Mouse (Mus musculus) embryonic facial prominence, embryonic 11.5 days (tissue): ENCODE measurements at regions not wholly inside any gene's neighbourhood (a gene's known extent, or its start where the extent isn't known, plus 50 kb on each side); places are given as distances from the start of the nearest gene placed in this dataset.

Experiments
- ATAC-seq: fragments of 200-750 bp; cut with Nextera tagmentation; replicated peaks from 2 replicates; pipeline ENCODE4 v1.8.0; 2017; ENCODE audit warnings: low read depth; ENCODE audit not compliant: insufficient number of reproducible peaks, low FRiP score, low TSS enrichment
- DNase-seq: peaks from one replicate; pipeline ENCODE4 v3.0.0-alpha.2; 2015; ENCODE audit warnings: low spot score
- H3K27ac ChIP-seq: fragments of 300-500 bp; sonication (generic); replicated peaks from 2 replicates; pipeline ENCODE4 v1.5.1; 2014; ENCODE audit warnings: mild to moderate bottlenecking, low read depth, low read length, control low read depth
- H3K27me3 ChIP-seq: fragments of 300-500 bp; sonication (generic); 2 replicates; pipeline ENCODE4 v1.6.1; 2014; ENCODE audit warnings: mild to moderate bottlenecking, low read length, moderate library complexity, mixed read lengths; ENCODE audit not compliant: control insufficient read depth, insufficient read depth
- H3K36me3 ChIP-seq: fragments of 300-500 bp; sonication (generic); replicated peaks from 2 replicates; pipeline ENCODE4 v1.6.1; 2014; ENCODE audit warnings: low read depth, mild to moderate bottlenecking, low read length, moderate library complexity, mixed read lengths; ENCODE audit not compliant: control insufficient read depth, insufficient read depth
- H3K4me1 ChIP-seq: fragments of 300-500 bp; sonication (generic); 2 replicates; pipeline ENCODE4 v1.6.1; 2014; ENCODE audit warnings: low read length, mixed read lengths; ENCODE audit not compliant: control insufficient read depth, insufficient read depth
- H3K4me2 ChIP-seq: fragments of 300-500 bp; sonication (generic); 2 replicates; pipeline ENCODE4 v1.6.1; 2014; ENCODE audit warnings: low read depth, mild to moderate bottlenecking, control low read depth, low read length, moderate library complexity
- H3K4me3 ChIP-seq: fragments of 300-500 bp; sonication (generic); 2 replicates; pipeline ENCODE4 v1.5.1; 2014; ENCODE audit warnings: low read depth, low read length, control low read depth
- H3K9ac ChIP-seq: fragments of 300-500 bp; sonication (generic); replicated peaks from 2 replicates; pipeline ENCODE4 v1.6.1; 2014; ENCODE audit warnings: mild to moderate bottlenecking, control low read depth, low read length
- H3K9me3 ChIP-seq: fragments of 300-500 bp; sonication (generic); replicated peaks from 2 replicates; pipeline ENCODE4 v1.6.1; 2016; ENCODE audit warnings: mild to moderate bottlenecking, low read length, inconsistent platforms, mixed read lengths; ENCODE audit not compliant: control insufficient read depth
- WGBS: fragments of 180-500 bp; shearing (Covaris S2); extraction: QIAGEN DNeasy Blood & Tissue Kit; methylation state at CpG from one replicate; pipeline ENCODE4 v1.1.7; 2014; 5-methylcytosine and 5-hydroxymethylcytosine counted together

DNA sequence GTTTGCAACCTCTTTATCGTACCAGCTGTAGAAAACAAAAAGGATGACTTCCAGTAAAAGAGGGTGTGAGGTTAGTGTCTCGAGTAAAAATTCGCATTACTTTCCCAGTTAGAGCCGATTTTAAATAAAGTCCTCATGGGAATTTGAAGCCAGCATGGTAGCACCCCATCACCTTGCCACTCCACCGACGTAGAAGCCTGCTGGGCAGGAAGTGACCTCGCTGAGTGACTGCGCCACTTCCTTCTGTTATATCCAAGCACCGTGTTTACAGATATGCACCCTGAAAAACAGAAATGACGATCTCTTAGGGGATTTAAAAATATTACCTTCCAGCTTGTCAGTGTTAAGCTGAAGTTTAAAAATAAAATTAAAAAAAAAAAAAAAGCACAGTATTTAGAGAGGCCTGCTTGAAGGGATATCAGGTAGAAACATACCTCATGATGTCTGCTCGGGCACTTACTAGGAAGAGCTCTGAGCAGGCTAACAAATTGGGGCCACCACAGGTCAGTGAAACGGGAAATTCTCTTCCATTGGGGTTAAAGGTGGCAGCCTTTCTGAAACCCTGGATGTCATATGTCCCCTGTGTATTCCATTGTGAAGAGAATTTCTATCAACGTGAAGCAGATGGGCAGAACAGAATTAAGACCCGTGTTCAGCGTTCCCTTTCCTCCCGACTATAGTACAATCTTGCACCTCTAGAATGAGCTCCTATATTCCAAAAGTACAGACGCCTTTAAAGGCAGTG lies 2468.9 kb upstream of the 5930422O12Rik start:
- DNase-seq = peak; percentile 51
- H3K27me3 ChIP-seq = no peaks in the 10 kb centered on the region
- H3K4me1 ChIP-seq = no peaks in the 10 kb centered on the region
- no peak overlapping the region for H3K9ac ChIP-seq
- no peak overlapping the region for H3K27ac ChIP-seq
- H3K9me3 ChIP-seq = no peaks in the 10 kb centered on the region
- 20% methylated on average over 17 of the region's 17 CpGs for WGBS
- peak overlapping the region; percentile 13 for H3K4me3 ChIP-seq
- ATAC-seq = no peak; the same call in 1 of the 2 replicates
- H3K36me3 ChIP-seq = no peaks in the 10 kb centered on the region
- H3K4me2 ChIP-seq = peak overlapping the region; percentile 43

DNA sequence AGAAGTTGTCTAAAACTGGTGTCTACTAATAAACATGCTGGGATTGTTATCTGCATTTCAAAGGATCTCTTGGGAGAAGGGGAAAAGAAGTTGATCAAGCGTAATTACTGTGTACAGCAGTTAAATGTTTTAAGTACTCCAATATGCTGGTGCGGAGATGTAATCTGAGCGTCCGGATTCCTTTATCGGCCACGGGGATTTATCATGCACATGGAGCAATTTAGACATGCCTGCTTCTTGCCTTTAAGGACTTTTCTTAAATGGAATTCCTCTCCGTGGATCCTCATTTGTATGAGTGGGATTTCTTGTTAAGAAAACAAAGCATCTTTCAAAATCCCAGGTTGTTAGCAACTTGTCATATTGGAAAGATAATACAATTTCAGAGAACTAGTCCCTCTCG lies 2468.0 kb upstream of the 5930422O12Rik start:
- DNase-seq = peak; percentile 71
- Histone ChIP-seq H3K4me3 (no peak overlapping the region), H3K9ac (no peak overlapping the region), H3K36me3 (no peaks in the 10 kb centered on the region), H3K27me3 (no peaks in the 10 kb centered on the region), H3K4me1 (no peaks in the 10 kb centered on the region), H3K4me2 (no peak overlapping the region), H3K27ac (no peak overlapping the region), H3K9me3 (no peaks in the 10 kb centered on the region)
- WGBS = 28% methylated on average over 8 of the region's 8 CpGs
- ATAC-seq = no peak

DNA sequence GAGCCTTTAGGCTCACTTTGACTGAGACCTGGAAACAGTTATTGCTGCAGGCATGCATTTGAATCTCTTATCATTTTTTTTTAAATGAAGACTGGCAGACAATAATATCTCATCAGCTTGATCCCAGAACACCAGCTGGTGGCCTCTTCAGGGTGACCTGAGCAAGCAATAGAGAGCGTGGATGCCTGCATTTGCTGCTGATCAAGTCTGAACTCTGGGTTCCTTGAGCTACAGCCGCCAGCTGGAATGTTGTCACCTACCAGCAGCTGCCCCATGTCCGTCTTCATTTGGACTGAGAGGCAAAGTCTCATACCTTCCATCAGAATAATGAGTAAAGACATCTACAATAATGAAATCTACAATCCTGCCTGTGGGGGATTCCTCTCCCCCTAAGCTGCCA lies 2466.3 kb upstream of the 5930422O12Rik start:
- ATAC-seq = no peak
- H3K4me2 ChIP-seq = no peak overlapping the region
- no peak overlapping the region for H3K4me3 ChIP-seq
- no peak overlapping the region for H3K27ac ChIP-seq
- no peaks in the 10 kb centered on the region for H3K9me3 ChIP-seq
- no peaks in the 10 kb centered on the region for H3K36me3 ChIP-seq
- H3K4me1 ChIP-seq = no peaks in the 10 kb centered on the region
- H3K9ac ChIP-seq = no peak overlapping the region
- WGBS = 45% methylated on average over 3 of the region's 3 CpGs
- no peak for DNase-seq
- H3K27me3 ChIP-seq = no peaks in the 10 kb centered on the region

DNA sequence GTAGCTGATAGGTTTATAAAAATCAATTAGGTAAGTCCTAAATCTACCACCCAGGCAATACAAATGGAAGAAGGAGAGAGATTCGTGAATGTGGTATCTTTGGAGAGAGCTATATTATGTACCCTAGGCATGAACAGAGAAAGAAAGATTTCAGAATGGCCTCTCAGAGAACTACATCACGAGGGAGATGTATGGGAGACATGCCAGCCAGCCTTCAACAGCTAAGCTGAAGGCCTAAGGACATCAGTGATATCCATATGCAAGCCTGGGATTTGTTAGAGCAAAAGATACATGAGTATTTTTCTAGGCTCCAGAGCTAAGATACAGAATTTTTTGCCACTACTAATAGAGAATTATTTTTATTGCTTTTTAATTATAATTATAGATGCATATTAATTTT lies 2445.7 kb upstream of the 5930422O12Rik start:
- no peak overlapping the region for H3K27ac ChIP-seq
- H3K4me3 ChIP-seq = no peak overlapping the region
- 80% methylated on average over 2 of the region's 2 CpGs for WGBS
- H3K9me3 ChIP-seq = no peaks in the 10 kb centered on the region
- H3K36me3 ChIP-seq = no peaks in the 10 kb centered on the region
- H3K27me3 ChIP-seq = no peaks in the 10 kb centered on the region
- no peaks in the 10 kb centered on the region for H3K4me1 ChIP-seq
- ATAC-seq (no peak), DNase-seq (no peak)
- no peak overlapping the region for H3K4me2 ChIP-seq
- H3K9ac ChIP-seq = no peak overlapping the region

DNA sequence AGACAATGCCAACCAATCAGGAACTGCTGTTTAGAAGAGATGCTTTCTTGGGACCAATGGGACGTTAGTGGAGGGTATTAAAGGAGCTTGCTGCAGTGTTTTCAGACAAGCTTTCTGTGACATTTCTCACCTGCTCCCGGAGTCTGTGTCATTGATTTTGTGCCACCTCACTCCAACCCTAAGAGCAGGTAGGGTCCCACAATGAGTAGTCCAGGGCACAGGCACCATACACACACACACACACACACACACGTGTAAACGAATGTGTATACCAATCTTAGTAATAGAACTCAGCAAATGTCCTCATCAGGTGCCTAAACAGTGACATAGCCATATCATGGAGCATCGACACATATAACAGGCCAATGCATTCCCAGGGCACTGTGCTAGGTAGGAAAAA lies 2440.5 kb upstream of the 5930422O12Rik start:
- Histone ChIP-seq H3K36me3 (no peaks in the 10 kb centered on the region), H3K27ac (no peak overlapping the region), H3K4me1 (no peaks in the 10 kb centered on the region), H3K4me3 (no peak overlapping the region), H3K9ac (no peak overlapping the region), H3K9me3 (no peaks in the 10 kb centered on the region), H3K4me2 (no peak overlapping the region), H3K27me3 (no peaks in the 10 kb centered on the region)
- no peak for ATAC-seq
- WGBS = 79% methylated on average over 5 of the region's 5 CpGs
- DNase-seq = no peak

DNA sequence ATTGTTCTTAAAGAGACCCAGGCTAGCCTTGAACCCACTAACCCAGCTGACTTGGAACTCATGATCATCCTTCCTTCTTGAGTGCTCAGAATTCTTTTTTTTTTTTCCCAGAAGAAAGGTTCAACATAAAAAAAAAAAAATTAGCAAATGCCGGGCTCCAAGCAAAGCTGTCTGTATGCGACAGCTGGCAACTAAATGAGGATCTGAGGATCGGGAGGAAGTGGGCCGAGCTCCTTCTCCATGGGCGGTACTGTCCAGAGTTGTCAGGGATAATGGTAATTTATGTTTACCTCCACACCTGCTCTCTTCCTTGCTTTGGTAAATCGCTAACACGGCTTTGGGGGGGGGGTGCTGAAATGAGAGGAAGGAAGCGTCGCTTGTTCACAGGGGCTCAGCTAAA lies 2429.9 kb upstream of the 5930422O12Rik start:
- H3K9ac ChIP-seq = no peak overlapping the region
- H3K4me2 ChIP-seq = no peak overlapping the region
- DNase-seq = no peak
- no peak overlapping the region for H3K4me3 ChIP-seq
- no peak overlapping the region for H3K27ac ChIP-seq
- no peaks in the 10 kb centered on the region for H3K36me3 ChIP-seq
- ATAC-seq = no peak
- no peaks in the 10 kb centered on the region for H3K9me3 ChIP-seq
- no peaks in the 10 kb centered on the region for H3K4me1 ChIP-seq
- no peaks in the 10 kb centered on the region for H3K27me3 ChIP-seq
- WGBS = 82% methylated on average over 9 of the region's 9 CpGs

DNA sequence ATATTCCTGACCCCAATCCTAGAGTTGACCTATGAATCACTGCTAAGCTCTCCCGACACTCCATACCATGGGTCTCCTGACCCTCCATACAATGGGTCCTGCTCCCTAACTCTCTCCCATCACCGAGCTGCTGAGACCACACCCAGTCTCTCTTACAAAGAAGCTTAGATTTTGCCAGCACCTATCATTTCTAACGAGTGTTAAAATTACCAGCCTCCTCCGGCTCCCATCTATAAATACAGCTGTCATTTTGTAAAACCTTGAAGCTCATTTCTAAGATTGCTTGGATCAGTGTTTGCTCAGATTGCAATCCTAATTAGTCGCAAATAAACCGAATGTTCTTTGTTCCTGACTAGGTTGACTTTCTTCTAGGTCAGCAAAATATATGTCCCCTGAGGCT lies 2428.4 kb upstream of the 5930422O12Rik start:
- DNase-seq = no peak
- H3K27ac ChIP-seq = no peak overlapping the region
- 80% methylated on average over 6 of the region's 6 CpGs for WGBS
- ATAC-seq = no peak
- H3K4me1 ChIP-seq = no peaks in the 10 kb centered on the region
- no peak overlapping the region for H3K4me3 ChIP-seq
- no peak overlapping the region for H3K9ac ChIP-seq
- no peaks in the 10 kb centered on the region for H3K27me3 ChIP-seq
- no peak overlapping the region for H3K4me2 ChIP-seq
- H3K9me3 ChIP-seq = no peaks in the 10 kb centered on the region
- H3K36me3 ChIP-seq = no peaks in the 10 kb centered on the region

DNA sequence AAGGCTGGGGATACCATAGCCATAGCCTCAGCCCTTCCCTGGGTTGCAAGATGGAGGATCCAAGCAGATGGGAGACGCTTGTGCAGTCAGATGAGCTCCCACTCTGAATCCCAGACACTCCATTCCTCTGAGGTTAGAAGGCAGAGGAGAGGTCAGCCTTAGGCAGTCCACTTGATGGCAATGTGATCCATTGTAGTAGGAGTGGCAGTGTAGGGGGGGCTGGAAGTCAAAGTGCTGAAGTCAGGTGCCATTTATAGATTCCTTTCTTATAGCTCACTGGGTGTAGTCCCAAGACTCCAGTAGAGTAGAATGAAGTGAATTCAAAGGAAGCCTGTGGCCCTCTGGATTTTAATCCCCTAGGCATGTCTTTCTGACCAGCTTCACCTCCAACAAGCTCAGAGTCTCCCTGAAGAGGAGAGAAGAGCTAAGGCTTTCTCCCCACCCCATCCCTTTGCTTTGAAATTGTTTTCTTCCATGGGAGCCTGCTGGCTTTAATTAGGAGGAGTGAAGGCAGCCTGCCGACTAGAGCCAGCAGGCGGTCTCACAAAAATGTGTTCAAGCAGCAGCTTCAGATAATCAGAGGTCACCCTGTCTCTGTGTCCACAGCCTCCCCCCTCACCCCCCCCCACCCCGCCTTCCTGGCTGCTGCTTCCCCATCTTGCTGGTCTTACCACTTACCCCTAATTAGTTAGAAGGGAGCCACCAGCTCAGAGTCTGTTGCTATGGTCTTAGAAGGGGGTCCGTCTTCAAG lies 2426.4 kb upstream of the 5930422O12Rik start:
- Histone ChIP-seq H3K9ac (no peak overlapping the region), H3K27ac (no peak overlapping the region), H3K27me3 (no peaks in the 10 kb centered on the region), H3K4me3 (no peak overlapping the region), H3K9me3 (no peaks in the 10 kb centered on the region), H3K36me3 (no peaks in the 10 kb centered on the region), H3K4me2 (no peak overlapping the region), H3K4me1 (no peaks in the 10 kb centered on the region)
- 19% methylated on average over 5 of the region's 5 CpGs for WGBS
- DNase-seq (peak; percentile 75), ATAC-seq (peak; percentile 52; the same call in 1 of the 2 replicates)
